Mouse (Mus musculus): ENCODE measurements around the gene Nans. TPM values are rescaled to one million over a fixed set of nuclear protein-coding genes. Genes with fewer than 3 reads are reported as not detected.

Nans gene
- polyA plus RNA-seq, 1 experiment = 103 TPM

GRCm38 (mm10) chr4:46452855-46453719 is 36.0 kb upstream of the Nans start:
- H3K36me3 ChIP-seq (ENCODE audit: control insufficient read depth, insufficient read depth, low read length, poor library complexity, severe bottlenecking) = peaks cover 17% of the 10 kb centered on the region
- H3K27me3 ChIP-seq (ENCODE audit: control insufficient read depth, insufficient read depth, low read length, poor library complexity, severe bottlenecking) = no peaks in the 10 kb centered on the region
- no peak for TF ChIP-seq POLR2A (IDR thresholded peaks at IDR 0.05; ENCODE audit: insufficient read depth, low read length)
- no peak for TF ChIP-seq CTCF (IDR thresholded peaks at IDR 0.05; ENCODE audit: low read depth, low read length)
- no peak for TF ChIP-seq EP300 (IDR thresholded peaks at IDR 0.05; ENCODE audit: insufficient read depth, low read depth, low read length)
- no peaks in the 10 kb centered on the region for H3K9me3 ChIP-seq (replicated peaks; ENCODE audit: control insufficient read depth, insufficient read depth, low read length, poor library complexity, severe bottlenecking)
- H3K9ac ChIP-seq (ENCODE audit: low read depth, poor library complexity, severe bottlenecking) = peak overlapping the region; percentile 100
- peaks cover under 1% of the 10 kb centered on the region for H3K4me1 ChIP-seq (ENCODE audit: control insufficient read depth, insufficient read depth, low read length)
- H3K4me3 ChIP-seq (ENCODE audit: low read depth, low read length) = peak overlapping the region; percentile 80
- peak overlapping the region; percentile 86 for H3K27ac ChIP-seq (ENCODE audit: insufficient read depth, low read length)

DNA sequence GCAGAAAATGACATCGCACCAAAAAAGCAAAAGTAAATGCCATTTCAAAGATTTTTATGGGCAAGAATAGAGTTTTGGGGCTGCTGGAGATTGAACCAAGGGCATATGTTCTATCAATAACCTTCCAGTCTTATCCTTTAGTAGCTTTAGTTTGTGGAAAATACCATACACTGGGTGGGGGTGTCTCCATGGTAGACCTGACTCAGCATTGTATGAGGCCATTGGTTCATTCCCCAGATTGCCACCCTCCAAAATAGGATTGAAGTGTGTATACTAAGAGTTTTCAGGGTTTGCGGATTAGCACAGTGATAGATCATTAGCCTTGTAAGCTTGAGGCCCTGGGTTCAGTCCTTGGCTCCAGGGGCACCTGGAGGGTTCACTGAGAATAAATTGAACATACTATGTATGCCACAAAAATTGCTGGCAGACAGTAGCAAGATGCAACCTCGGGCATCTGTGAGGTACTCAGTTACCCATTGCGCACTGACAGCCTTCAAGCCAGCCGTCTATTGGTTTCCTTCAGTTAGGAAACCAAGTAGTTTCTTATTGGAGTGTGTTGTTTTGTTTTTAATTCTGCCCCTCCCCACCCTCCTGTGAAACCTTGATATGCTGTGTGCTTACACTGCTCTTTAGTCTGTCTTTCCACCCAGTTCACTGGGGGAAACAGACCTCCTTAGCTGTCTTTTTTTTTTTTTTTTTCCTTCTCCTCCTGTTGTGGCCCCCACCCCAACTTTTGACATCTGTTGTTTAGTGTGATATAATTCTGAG is 34.8 kb upstream of the Nans start:
- H3K36me3 ChIP-seq (ENCODE audit: control insufficient read depth, insufficient read depth, low read length, poor library complexity, severe bottlenecking) = peaks cover 21% of the 10 kb centered on the region

DNA sequence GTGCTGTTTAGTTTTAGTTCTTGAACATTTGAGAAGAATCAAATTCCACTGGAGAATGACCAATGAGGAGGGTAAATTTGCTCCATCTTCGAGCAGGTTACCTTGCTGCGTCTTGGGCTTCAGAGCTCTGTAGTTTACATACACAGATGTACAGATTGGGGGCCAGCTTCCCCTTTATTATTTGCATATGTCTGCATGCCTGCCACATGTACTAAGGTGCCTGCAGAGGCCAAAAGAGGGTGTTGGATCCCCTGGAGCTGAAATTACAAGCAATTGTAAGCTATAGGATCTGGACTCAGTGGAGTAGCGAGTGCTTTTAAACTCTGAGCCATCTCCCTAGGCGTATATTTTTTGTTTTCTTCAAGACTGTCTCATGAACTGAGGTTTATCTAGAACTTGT is 32.3 kb upstream of the Nans start:
- no peak for TF ChIP-seq CTCF (IDR thresholded peaks at IDR 0.05; ENCODE audit: low read depth, low read length)
- TF ChIP-seq POLR2A (IDR thresholded peaks at IDR 0.05; ENCODE audit: insufficient read depth, low read length) = no peak
- no peak for TF ChIP-seq EP300 (IDR thresholded peaks at IDR 0.05; ENCODE audit: insufficient read depth, low read depth, low read length)
- Histone ChIP-seq H3K9ac (ENCODE audit: low read depth, poor library complexity, severe bottlenecking) (0 out of 2 replicates have a peak overlapping the region, but pooled peaks have one; percentile 10), H3K36me3 (ENCODE audit: control insufficient read depth, insufficient read depth, low read length, poor library complexity, severe bottlenecking) (peaks cover 45% of the 10 kb centered on the region), H3K4me1 (ENCODE audit: control insufficient read depth, insufficient read depth, low read length) (peaks cover 3% of the 10 kb centered on the region), H3K27me3 (ENCODE audit: control insufficient read depth, insufficient read depth, low read length, poor library complexity, severe bottlenecking) (no peaks in the 10 kb centered on the region), H3K4me3 (ENCODE audit: low read depth, low read length) (no peak overlapping the region), H3K27ac (ENCODE audit: insufficient read depth, low read length) (0 out of 2 replicates have a peak overlapping the region, but pooled peaks have one; percentile 8), H3K9me3 (replicated peaks; ENCODE audit: control insufficient read depth, insufficient read depth, low read length, poor library complexity, severe bottlenecking) (no peaks in the 10 kb centered on the region)

More for the DNA sequence above, 34.8 kb upstream of the Nans start:
- no peak for TF ChIP-seq CTCF (IDR thresholded peaks at IDR 0.05; ENCODE audit: low read depth, low read length)
- TF ChIP-seq EP300 (IDR thresholded peaks at IDR 0.05; ENCODE audit: insufficient read depth, low read depth, low read length) = no peak
- no peak for TF ChIP-seq POLR2A (IDR thresholded peaks at IDR 0.05; ENCODE audit: insufficient read depth, low read length)
- no peak overlapping the region; the same call in 1 of the 2 replicates for H3K4me3 ChIP-seq (ENCODE audit: low read depth, low read length)
- no peaks in the 10 kb centered on the region for H3K9me3 ChIP-seq (replicated peaks; ENCODE audit: control insufficient read depth, insufficient read depth, low read length, poor library complexity, severe bottlenecking)
- peaks cover 3% of the 10 kb centered on the region for H3K4me1 ChIP-seq (ENCODE audit: control insufficient read depth, insufficient read depth, low read length)
- no peaks in the 10 kb centered on the region for H3K27me3 ChIP-seq (ENCODE audit: control insufficient read depth, insufficient read depth, low read length, poor library complexity, severe bottlenecking)
- H3K27ac ChIP-seq (ENCODE audit: insufficient read depth, low read length) = peak overlapping the region; percentile 39
- peak overlapping the region; percentile 100 for H3K9ac ChIP-seq (ENCODE audit: low read depth, poor library complexity, severe bottlenecking)

- Histone ChIP-seq H3K4me1 (ENCODE audit: control insufficient read depth, insufficient read depth, low read length) (peaks cover 3% of the 10 kb centered on the region), H3K4me3 (ENCODE audit: low read depth, low read length) (no peak overlapping the region), H3K27me3 (ENCODE audit: control insufficient read depth, insufficient read depth, low read length, poor library complexity, severe bottlenecking) (no peaks in the 10 kb centered on the region), H3K9ac (ENCODE audit: low read depth, poor library complexity, severe bottlenecking) (0 out of 2 replicates have a peak overlapping the region, but pooled peaks have one; percentile 10), H3K27ac (ENCODE audit: insufficient read depth, low read length) (0 out of 2 replicates have a peak overlapping the region, but pooled peaks have one; percentile 8), H3K9me3 (replicated peaks; ENCODE audit: control insufficient read depth, insufficient read depth, low read length, poor library complexity, severe bottlenecking) (no peaks in the 10 kb centered on the region), H3K36me3 (ENCODE audit: control insufficient read depth, insufficient read depth, low read length, poor library complexity, severe bottlenecking) (peaks cover 46% of the 10 kb centered on the region)
- TF ChIP-seq CTCF (IDR thresholded peaks at IDR 0.05; ENCODE audit: low read depth, low read length) (no peak), POLR2A (IDR thresholded peaks at IDR 0.05; ENCODE audit: insufficient read depth, low read length) (no peak), EP300 (IDR thresholded peaks at IDR 0.05; ENCODE audit: insufficient read depth, low read depth, low read length) (no peak)
Observed at GRCm38 (mm10) chr4:46457186-46457585, 31.9 kb upstream of the Nans start.

- no peak for TF ChIP-seq CTCF (IDR thresholded peaks at IDR 0.05; ENCODE audit: low read depth, low read length)
- H3K9ac ChIP-seq (ENCODE audit: low read depth, poor library complexity, severe bottlenecking) = no peak overlapping the region
- H3K4me3 ChIP-seq (ENCODE audit: low read depth, low read length) = no peak overlapping the region
- H3K36me3 ChIP-seq (ENCODE audit: control insufficient read depth, insufficient read depth, low read length, poor library complexity, severe bottlenecking) = peaks cover 55% of the 10 kb centered on the region
- H3K4me1 ChIP-seq (ENCODE audit: control insufficient read depth, insufficient read depth, low read length) = peaks cover 3% of the 10 kb centered on the region
- H3K9me3 ChIP-seq (replicated peaks; ENCODE audit: control insufficient read depth, insufficient read depth, low read length, poor library complexity, severe bottlenecking) = no peaks in the 10 kb centered on the region
- no peaks in the 10 kb centered on the region for H3K27me3 ChIP-seq (ENCODE audit: control insufficient read depth, insufficient read depth, low read length, poor library complexity, severe bottlenecking)
- no peak overlapping the region; the same call in 1 of the 2 replicates for H3K27ac ChIP-seq (ENCODE audit: insufficient read depth, low read length)
Observed at GRCm38 (mm10) chr4:46458411-46458810, 30.6 kb upstream of the Nans start.

Data from ES-Bruce4 (cell line).